Mouse (Mus musculus) ES-Bruce4 (cell line): ENCODE measurements around the gene Fam222b.

Source experiments
- CTCF ChIP-seq: IDR thresholded peaks from one replicate; pipeline ENCODE4 v1.8.1; 2011; ENCODE audit warnings: low read depth, low read length
- EP300 ChIP-seq: IDR thresholded peaks from 2 replicates; pipeline ENCODE4 v1.6.1; 2011; ENCODE audit warnings: low read depth, low read length; ENCODE audit not compliant: insufficient read depth
- POLR2A ChIP-seq: IDR thresholded peaks from one replicate; pipeline ENCODE4 v1.8.1; 2011; ENCODE audit warnings: low read length; ENCODE audit not compliant: insufficient read depth

DNA sequence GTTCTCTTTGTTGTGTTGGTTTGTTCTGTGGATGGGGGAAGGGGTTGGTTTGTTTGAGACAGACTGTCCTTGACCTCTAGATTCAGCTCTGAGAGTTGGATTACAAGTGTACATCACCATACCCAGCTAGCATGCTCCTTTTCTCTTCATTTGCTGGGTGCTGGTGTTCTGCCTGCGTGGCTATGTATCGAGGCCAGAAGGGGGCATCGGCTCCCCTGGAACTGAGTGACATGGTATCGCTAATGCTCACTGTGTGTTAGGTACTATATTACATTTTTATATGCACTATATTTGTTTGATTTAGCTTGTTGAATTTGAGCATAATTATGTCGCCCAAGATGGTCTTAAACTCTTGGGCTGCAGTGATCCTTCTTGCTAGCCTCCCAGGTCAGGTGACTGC lies 51.7 kb downstream of the Fam222b start:
- TF ChIP-seq POLR2A (no peak), CTCF (peak; percentile 51), EP300 (no peak)
